Mouse (Mus musculus) midbrain, embryonic 13.5 days (tissue): ENCODE measurements around the gene Fam13a. TPM values are rescaled to one million over a fixed set of nuclear protein-coding genes. Genes with fewer than 3 reads are reported as not detected.

Experiments
- ATAC-seq: fragments of 200-750 bp; cut with Nextera tagmentation; 2 replicates; pipeline ENCODE4 v1.8.0; 2017; ENCODE audit warnings: mild to moderate bottlenecking, moderate TSS enrichment, moderate library complexity
- H3K27ac ChIP-seq: fragments of 300-500 bp; sonication (generic); 2 replicates; pipeline ENCODE4 v1.5.1; 2015; ENCODE audit warnings: inconsistent platforms, mild to moderate bottlenecking, moderate library complexity
- H3K27me3 ChIP-seq: fragments of 300-500 bp; sonication (generic); 2 replicates; pipeline ENCODE4 v1.6.1; 2015; ENCODE audit warnings: mild to moderate bottlenecking, inconsistent platforms
- H3K36me3 ChIP-seq: fragments of 300-500 bp; sonication (generic); 2 replicates; pipeline ENCODE4 v1.6.1; 2015; ENCODE audit warnings: mild to moderate bottlenecking, inconsistent platforms
- H3K4me1 ChIP-seq: fragments of 300-500 bp; sonication (generic); replicated peaks from 2 replicates; pipeline ENCODE4 v1.6.1; 2015; ENCODE audit warnings: inconsistent platforms
- H3K4me2 ChIP-seq: fragments of 300-500 bp; sonication (generic); replicated peaks from 2 replicates; pipeline ENCODE4 v1.6.1; 2015; ENCODE audit warnings: moderate library complexity, mild to moderate bottlenecking, inconsistent platforms
- H3K4me3 ChIP-seq: fragments of 300-500 bp; sonication (generic); replicated peaks from 2 replicates; pipeline ENCODE4 v1.5.1; 2015; ENCODE audit warnings: mild to moderate bottlenecking, inconsistent platforms
- H3K9ac ChIP-seq: fragments of 300-500 bp; sonication (generic); replicated peaks from 2 replicates; pipeline ENCODE4 v1.6.1; 2015; ENCODE audit warnings: mild to moderate bottlenecking, inconsistent platforms
- H3K9me3 ChIP-seq: fragments of 300-500 bp; sonication (generic); 2 replicates; pipeline ENCODE4 v1.6.1; 2016; ENCODE audit warnings: mild to moderate bottlenecking, inconsistent platforms
- whole genome bisulfite sequencing: fragments of 180-500 bp; shearing (Covaris S2); methylation state at CpG from one replicate; pipeline ENCODE4 v1.1.7; 2015; 5-methylcytosine and 5-hydroxymethylcytosine counted together
- polyA plus RNA-seq: library from polyadenylated mRNA; unstranded; fragments of >200 nt; fragmentation: Nextera tagmentation; extraction: Ambion mirVana; gene quantifications from 2 replicates; pipeline ENCODE4 v1.2.1, GENCODE M21; 2015

Fam13a gene
- polyA plus RNA-seq, 1 experiment from 2014 or later, result 8.6 TPM

DNA sequence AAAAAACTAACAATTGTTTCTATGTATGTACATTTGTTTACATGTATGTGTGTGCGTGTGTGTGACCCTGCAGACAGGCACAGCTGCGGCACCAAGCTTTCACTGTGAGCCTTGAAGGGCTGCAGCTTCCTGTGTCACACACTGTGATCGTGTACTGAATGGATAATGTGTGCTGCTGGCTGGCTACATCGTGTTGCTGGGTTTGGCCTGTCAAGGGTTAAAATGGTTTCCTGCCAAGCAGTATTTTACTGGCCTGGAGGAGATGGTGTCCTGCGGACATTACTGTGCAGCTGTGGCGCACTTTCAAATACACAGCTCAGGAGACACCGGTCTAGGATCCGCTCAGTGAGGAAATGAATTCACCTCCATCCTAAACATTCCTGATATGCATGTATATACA lies 121.2 kb downstream of the Fam13a start:
- WGBS, result 23% methylated on average over 8 of the region's 8 CpGs
- Histone ChIP-seq H3K27ac (peak overlapping the region; percentile 65), H3K27me3 (no peaks in the 10 kb centered on the region), H3K4me2 (peak overlapping the region; percentile 36), H3K9ac (peak overlapping the region; percentile 32; the same call in 1 of the 2 replicates), H3K36me3 (peaks cover 15% of the 10 kb centered on the region), H3K9me3 (peaks cover 19% of the 10 kb centered on the region), H3K4me1 (peaks cover 18% of the 10 kb centered on the region), H3K4me3 (no peak overlapping the region)
- peak; percentile 88 for ATAC-seq

GRCm38 (mm10) chr6:58900536-58900935 lies 123.8 kb downstream of the Fam13a start:
- H3K9me3 ChIP-seq, result no peaks in the 10 kb centered on the region
- H3K4me2 ChIP-seq, result no peak overlapping the region
- H3K36me3 ChIP-seq, result peaks cover 8% of the 10 kb centered on the region; the same call in 1 of the 2 replicates
- H3K27me3 ChIP-seq, result no peaks in the 10 kb centered on the region
- H3K4me1 ChIP-seq, result peaks cover 18% of the 10 kb centered on the region
- 90% methylated on average over 7 of the region's 7 CpGs for WGBS
- no peak overlapping the region for H3K4me3 ChIP-seq
- no peak for ATAC-seq
- H3K9ac ChIP-seq, result no peak overlapping the region
- no peak overlapping the region for H3K27ac ChIP-seq

GRCm38 (mm10) chr6:58899076-58899475 lies 125.3 kb downstream of the Fam13a start:
- no peak overlapping the region for H3K27ac ChIP-seq
- H3K9me3 ChIP-seq, result no peaks in the 10 kb centered on the region
- no peak overlapping the region for H3K9ac ChIP-seq
- ATAC-seq, result no peak
- H3K4me1 ChIP-seq, result peaks cover 14% of the 10 kb centered on the region
- H3K27me3 ChIP-seq, result no peaks in the 10 kb centered on the region
- no peak overlapping the region for H3K4me3 ChIP-seq
- no peak overlapping the region for H3K4me2 ChIP-seq
- WGBS, result 92% methylated on average over 3 of the region's 3 CpGs
- H3K36me3 ChIP-seq, result peaks cover 17% of the 10 kb centered on the region

DNA sequence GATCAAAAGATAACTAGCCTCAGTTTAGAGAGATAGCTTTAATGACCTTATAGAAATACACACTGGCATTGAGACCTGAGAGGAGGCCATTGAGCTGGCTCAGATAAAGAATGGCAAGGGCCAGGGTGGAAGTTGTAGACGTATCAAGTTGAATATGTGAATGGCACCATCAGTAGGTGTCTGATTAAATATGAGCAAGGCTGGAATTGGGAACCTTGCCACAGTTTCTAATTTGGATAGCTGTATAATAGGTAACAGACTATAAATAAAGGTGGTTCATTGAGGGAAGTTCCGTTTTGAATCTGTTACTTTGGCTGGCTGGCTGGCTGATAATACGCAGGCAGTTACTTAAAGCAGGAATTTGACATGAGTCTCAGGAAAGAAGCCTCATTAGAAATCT lies 127.7 kb downstream of the Fam13a start:
- H3K9me3 ChIP-seq, result no peaks in the 10 kb centered on the region
- ATAC-seq, result no peak
- H3K4me1 ChIP-seq, result no peaks in the 10 kb centered on the region
- peaks cover 28% of the 10 kb centered on the region for H3K36me3 ChIP-seq
- no peak overlapping the region for H3K9ac ChIP-seq
- H3K27ac ChIP-seq, result no peak overlapping the region
- no peak overlapping the region for H3K4me3 ChIP-seq
- no peaks in the 10 kb centered on the region for H3K27me3 ChIP-seq
- 84% methylated on average over 3 of the region's 3 CpGs for WGBS
- H3K4me2 ChIP-seq, result no peak overlapping the region

- 86% methylated on average over 4 of the region's 4 CpGs for WGBS
- H3K4me1 ChIP-seq, result no peaks in the 10 kb centered on the region
- H3K27ac ChIP-seq, result no peak overlapping the region
- no peak overlapping the region for H3K4me2 ChIP-seq
- ATAC-seq, result no peak
- H3K27me3 ChIP-seq, result no peaks in the 10 kb centered on the region
- no peak overlapping the region for H3K9ac ChIP-seq
- H3K9me3 ChIP-seq, result no peaks in the 10 kb centered on the region
- H3K36me3 ChIP-seq, result peaks cover 37% of the 10 kb centered on the region
- H3K4me3 ChIP-seq, result no peak overlapping the region
Measured at GRCm38 (mm10) chr6:58894994-58895393, 129.4 kb downstream of the Fam13a start.

- Histone ChIP-seq H3K36me3 (peaks cover 48% of the 10 kb centered on the region), H3K4me3 (no peak overlapping the region), H3K27me3 (no peaks in the 10 kb centered on the region), H3K27ac (no peak overlapping the region), H3K4me1 (no peaks in the 10 kb centered on the region), H3K9ac (no peak overlapping the region), H3K4me2 (no peak overlapping the region), H3K9me3 (no peaks in the 10 kb centered on the region)
- ATAC-seq, result no peak
- WGBS, result 92% methylated on average over 6 of the region's 6 CpGs
Measured at GRCm38 (mm10) chr6:58893307-58893706, 131.0 kb downstream of the Fam13a start.

DNA sequence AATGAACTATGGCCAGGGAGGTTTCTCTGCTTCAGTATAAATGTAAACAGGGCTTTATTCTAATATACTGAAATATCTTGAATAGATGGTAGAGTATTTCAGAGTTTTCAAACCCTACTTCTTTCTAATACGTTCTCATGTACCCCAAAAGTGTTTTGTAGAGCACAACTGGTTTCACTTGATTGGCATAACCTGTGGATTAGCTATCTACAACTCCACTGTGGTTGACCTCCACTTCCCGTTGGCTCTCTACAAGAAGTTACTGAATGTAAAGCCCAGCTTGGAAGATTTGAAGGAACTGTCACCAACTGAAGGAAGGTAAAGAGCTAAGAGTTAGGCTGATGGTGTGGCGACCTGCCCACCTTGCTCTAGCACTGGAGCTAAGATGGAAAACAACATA lies 134.4 kb downstream of the Fam13a start:
- Histone ChIP-seq H3K27ac (no peak overlapping the region), H3K4me1 (no peaks in the 10 kb centered on the region), H3K4me3 (no peak overlapping the region), H3K36me3 (peaks cover 39% of the 10 kb centered on the region), H3K4me2 (no peak overlapping the region), H3K9ac (no peak overlapping the region), H3K9me3 (no peaks in the 10 kb centered on the region), H3K27me3 (no peaks in the 10 kb centered on the region)
- ATAC-seq, result no peak
- 91% methylated on average over 3 of the region's 3 CpGs for WGBS

- Histone ChIP-seq H3K9me3 (no peaks in the 10 kb centered on the region), H3K4me2 (no peak overlapping the region), H3K4me3 (no peak overlapping the region), H3K4me1 (no peaks in the 10 kb centered on the region), H3K27ac (no peak overlapping the region), H3K27me3 (no peaks in the 10 kb centered on the region), H3K36me3 (peaks cover 16% of the 10 kb centered on the region), H3K9ac (no peak overlapping the region)
- ATAC-seq, result no peak
- 81% methylated on average over 6 of the region's 6 CpGs for WGBS
Measured at GRCm38 (mm10) chr6:58882271-58882670, 142.1 kb downstream of the Fam13a start.

Other genes with a start within 250 kb of the Fam13a start
- 17.2 and 19.3 TPM in 2 replicates for gene Herc3, start 193.1 kb downstream of the Fam13a start, polyA plus RNA-seq
- 135 and 148 TPM in 2 replicates for gene Nap1l5, start 117.5 kb downstream of the Fam13a start, polyA plus RNA-seq
- 11.1 and 11.5 TPM in 2 replicates for gene Tigd2, start 184.3 kb upstream of the Fam13a start, polyA plus RNA-seq